Mouse (Mus musculus): ENCODE data around the gene Padi1. TPM values are rescaled to one million over a fixed set of nuclear protein-coding genes. Genes with fewer than 3 reads are reported as not detected.
A peak's percentile ranks its signal among the peaks of the same experiment; 100 is the strongest.

The Padi1 gene
- polyA plus RNA-seq, 1 experiment = 0.13 TPM

- peak in 1 of 2 experiments; percentile 50 for DNase-seq (ENCODE audit: low read depth in 1 of 2, low spot score in 2 of 2)
- TF ChIP-seq CTCF (IDR thresholded peaks at IDR 0.05; ENCODE audit: extremely low read depth, insufficient read depth, insufficient read length, insufficient replicate concordance) = no peak; the same call in 1 of the 2 replicates
- no peak for TF ChIP-seq POLR2A (IDR thresholded peaks at IDR 0.05; ENCODE audit: low read depth, low read length)
- Histone ChIP-seq H3K27me3 (ENCODE audit: control insufficient read depth, insufficient read depth, low read length) (no peaks in the 10 kb centered on the region), H3K4me1 (ENCODE audit: control insufficient read depth, insufficient read depth, insufficient read length) (peaks cover 5% of the 10 kb centered on the region; the same call in 1 of the 2 replicates), H3K27ac (ENCODE audit: insufficient read depth, low read length) (peak overlapping the region; percentile 1; the same call in 1 of the 2 replicates), H3K36me3 (ENCODE audit: control insufficient read depth, insufficient read depth, low read length) (no peaks in the 10 kb centered on the region), H3K4me3 (ENCODE audit: extremely low read depth, insufficient read depth, insufficient read length) (peak overlapping the region; percentile 57)
- 25% methylated on average over 36 of the region's 36 CpGs for WGBS
These were observed 31.0 kb downstream of the Padi1 start for GRCm38 (mm10) chr4:140814241-140815225.

- H3K27ac ChIP-seq (ENCODE audit: insufficient read depth, low read length) = no peak overlapping the region
- TF ChIP-seq CTCF (IDR thresholded peaks at IDR 0.05; ENCODE audit: extremely low read depth, insufficient read depth, insufficient read length, insufficient replicate concordance) = no peak
- no peak for TF ChIP-seq POLR2A (IDR thresholded peaks at IDR 0.05; ENCODE audit: low read depth, low read length)
- no peak overlapping the region for H3K4me3 ChIP-seq (ENCODE audit: extremely low read depth, insufficient read depth, insufficient read length)
- no peaks in the 10 kb centered on the region for H3K27me3 ChIP-seq (ENCODE audit: control insufficient read depth, insufficient read depth, low read length)
- no peaks in the 10 kb centered on the region for H3K36me3 ChIP-seq (ENCODE audit: control insufficient read depth, insufficient read depth, low read length)
- H3K4me1 ChIP-seq (ENCODE audit: control insufficient read depth, insufficient read depth, insufficient read length) = peaks cover 5% of the 10 kb centered on the region; the same call in 1 of the 2 replicates
- no peak for DNase-seq (ENCODE audit: low read depth in 1 of 2, low spot score in 2 of 2)
- 55% methylated on average over 13 of the region's 13 CpGs for WGBS
These were observed 32.0 kb downstream of the Padi1 start for GRCm38 (mm10) chr4:140813358-140814185.

GRCm38 (mm10) chr4:140812609-140813008, 33.0 kb downstream of the Padi1 start:
- no peak overlapping the region for H3K27ac ChIP-seq (ENCODE audit: insufficient read depth, low read length)

GRCm38 (mm10) chr4:140812191-140812590, 33.4 kb downstream of the Padi1 start:
- H3K27me3 ChIP-seq (ENCODE audit: control insufficient read depth, insufficient read depth, low read length) = no peaks in the 10 kb centered on the region
- H3K27ac ChIP-seq (ENCODE audit: insufficient read depth, low read length) = no peak overlapping the region
- 74% methylated on average over 8 of the region's 8 CpGs for WGBS
- H3K36me3 ChIP-seq (ENCODE audit: control insufficient read depth, insufficient read depth, low read length) = no peaks in the 10 kb centered on the region
- H3K4me3 ChIP-seq (ENCODE audit: extremely low read depth, insufficient read depth, insufficient read length) = no peak overlapping the region
- H3K4me1 ChIP-seq (ENCODE audit: control insufficient read depth, insufficient read depth, insufficient read length) = peaks cover 5% of the 10 kb centered on the region; the same call in 1 of the 2 replicates
- no peak for DNase-seq (ENCODE audit: low read depth in 1 of 2, low spot score in 2 of 2)
- TF ChIP-seq CTCF (IDR thresholded peaks at IDR 0.05; ENCODE audit: extremely low read depth, insufficient read depth, insufficient read length, insufficient replicate concordance) (no peak), POLR2A (IDR thresholded peaks at IDR 0.05; ENCODE audit: low read depth, low read length) (no peak)

More at GRCm38 (mm10) chr4:140812609-140813008, 33.0 kb downstream of the Padi1 start:
- H3K36me3 ChIP-seq (ENCODE audit: control insufficient read depth, insufficient read depth, low read length) = no peaks in the 10 kb centered on the region
- 32% methylated on average over 11 of the region's 14 CpGs for WGBS
- H3K4me3 ChIP-seq (ENCODE audit: extremely low read depth, insufficient read depth, insufficient read length) = no peak overlapping the region
- H3K27me3 ChIP-seq (ENCODE audit: control insufficient read depth, insufficient read depth, low read length) = no peaks in the 10 kb centered on the region
- TF ChIP-seq POLR2A (IDR thresholded peaks at IDR 0.05; ENCODE audit: low read depth, low read length) = no peak
- TF ChIP-seq CTCF (IDR thresholded peaks at IDR 0.05; ENCODE audit: extremely low read depth, insufficient read depth, insufficient read length, insufficient replicate concordance) = no peak
- DNase-seq (ENCODE audit: low read depth in 1 of 2, low spot score in 2 of 2) = no peak
- peaks cover 5% of the 10 kb centered on the region; the same call in 1 of the 2 replicates for H3K4me1 ChIP-seq (ENCODE audit: control insufficient read depth, insufficient read depth, insufficient read length)

GRCm38 (mm10) chr4:140810458-140811260, 34.9 kb downstream of the Padi1 start, which contains the start of gene Padi3:
Padi3 (minus strand) TSS chr4:140810648.
- Histone ChIP-seq H3K27me3 (ENCODE audit: control insufficient read depth, insufficient read depth, low read length) (no peaks in the 10 kb centered on the region), H3K27ac (ENCODE audit: insufficient read depth, low read length) (no peak within 1 kb of the TSS; the same call in 1 of the 2 replicates)
- 75% methylated on average over 14 of the region's 16 CpGs for WGBS

GRCm38 (mm10) chr4:140809118-140809517, 36.5 kb downstream of the Padi1 start:
- 71% methylated on average over 8 of the region's 8 CpGs for WGBS
- no peak for TF ChIP-seq CTCF (IDR thresholded peaks at IDR 0.05; ENCODE audit: extremely low read depth, insufficient read depth, insufficient read length, insufficient replicate concordance)
- no peak for DNase-seq (ENCODE audit: low read depth in 1 of 2, low spot score in 2 of 2)
- H3K27ac ChIP-seq (ENCODE audit: insufficient read depth, low read length) = no peak overlapping the region
- no peaks in the 10 kb centered on the region for H3K27me3 ChIP-seq (ENCODE audit: control insufficient read depth, insufficient read depth, low read length)
- H3K4me1 ChIP-seq (ENCODE audit: control insufficient read depth, insufficient read depth, insufficient read length) = no peaks in the 10 kb centered on the region
- no peaks in the 10 kb centered on the region for H3K36me3 ChIP-seq (ENCODE audit: control insufficient read depth, insufficient read depth, low read length)
- H3K4me3 ChIP-seq (ENCODE audit: extremely low read depth, insufficient read depth, insufficient read length) = no peak overlapping the region

More at GRCm38 (mm10) chr4:140810458-140811260, 34.9 kb downstream of the Padi1 start, which contains the start of gene Padi3:
- DNase-seq (ENCODE audit: low read depth in 1 of 2, low spot score in 2 of 2) = no peak
- TF ChIP-seq POLR2A (IDR thresholded peaks at IDR 0.05; ENCODE audit: low read depth, low read length) = no peak
- no peak within 1 kb of the TSS for H3K4me3 ChIP-seq (ENCODE audit: extremely low read depth, insufficient read depth, insufficient read length)
- H3K4me1 ChIP-seq (ENCODE audit: control insufficient read depth, insufficient read depth, insufficient read length) = peaks cover 2% of the 10 kb centered on the region; the same call in 1 of the 2 replicates
- H3K36me3 ChIP-seq (ENCODE audit: control insufficient read depth, insufficient read depth, low read length) = no peaks in the 10 kb centered on the region

All from spleen, adult 2 months (tissue).